Mouse (Mus musculus) lung, postnatal 10 days (tissue): ENCODE results near the gene Otud5.
"Not testable (repeated sequence)": the region's sequence is repeated elsewhere in the genome, so short reads cannot be mapped to it uniquely, and the experiment has no call there.

Source experiments
- DNase-seq: peaks from one replicate; pipeline ENCODE4 v3.0.0; 2021

Otud5 gene

DNA sequence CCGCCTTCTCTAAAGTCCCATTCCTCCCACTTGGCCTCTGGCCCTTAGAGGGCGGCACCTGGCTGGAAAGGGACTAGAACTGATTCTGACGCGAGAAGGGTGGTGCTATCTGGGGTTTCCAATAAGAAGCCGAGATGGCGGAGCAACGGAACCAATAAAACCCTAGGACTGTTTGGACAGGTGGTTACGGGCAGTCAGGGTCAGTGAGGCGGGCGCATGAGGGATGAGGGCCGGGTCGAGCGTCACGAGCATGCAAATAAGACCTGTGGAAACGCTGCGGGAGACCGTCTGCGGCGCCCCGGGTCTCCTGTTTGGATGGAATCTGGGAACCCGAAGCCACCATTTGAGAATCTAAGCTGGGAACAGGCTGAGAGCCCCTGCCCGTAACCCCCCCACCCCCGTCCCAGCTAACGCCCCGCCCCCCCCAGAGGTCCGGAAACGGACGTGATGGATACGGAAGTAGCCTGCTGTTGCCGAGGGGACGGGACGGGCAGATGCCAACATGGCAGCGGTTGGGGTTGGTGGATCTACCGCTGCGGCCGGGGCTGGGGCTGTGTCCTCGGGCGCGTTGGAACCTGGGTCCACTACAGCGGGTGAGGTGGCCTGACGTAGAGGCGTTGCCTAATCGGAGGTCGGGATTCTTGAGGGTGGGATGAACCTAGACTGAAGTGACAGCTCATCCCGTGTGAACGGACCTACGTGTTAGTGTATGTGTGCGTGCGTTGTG is 42.8 kb downstream of the Otud5 start, which contains the start of gene Slc35a2:
Gene Slc35a2, plus strand, starts transcription at position 188 of the 727 bp plus-strand sequence.
- peak; percentile 92 for DNase-seq

GRCm38 (mm10) chrX:7898211-7898610 is 57.0 kb downstream of the Otud5 start:
- no peak for DNase-seq

- DNase-seq: peak; percentile 93
Observed at GRCm38 (mm10) chrX:7898880-7899874, 58.0 kb downstream of the Otud5 start, which contains the start of the genes Pqbp1 and Timm17b. Gene Pqbp1 (minus strand): TSS chrX:7899269. Gene Timm17b (plus strand): TSS chrX:7899357.

GRCm38 (mm10) chrX:7904441-7904840 is 63.3 kb downstream of the Otud5 start:
- no peak for DNase-seq

- DNase-seq: no peak
Observed at GRCm38 (mm10) chrX:7907735-7908134, 66.6 kb downstream of the Otud5 start, which contains the start of gene Gm10491. Gene Gm10491 (minus strand): TSS chrX:7907835.

DNA sequence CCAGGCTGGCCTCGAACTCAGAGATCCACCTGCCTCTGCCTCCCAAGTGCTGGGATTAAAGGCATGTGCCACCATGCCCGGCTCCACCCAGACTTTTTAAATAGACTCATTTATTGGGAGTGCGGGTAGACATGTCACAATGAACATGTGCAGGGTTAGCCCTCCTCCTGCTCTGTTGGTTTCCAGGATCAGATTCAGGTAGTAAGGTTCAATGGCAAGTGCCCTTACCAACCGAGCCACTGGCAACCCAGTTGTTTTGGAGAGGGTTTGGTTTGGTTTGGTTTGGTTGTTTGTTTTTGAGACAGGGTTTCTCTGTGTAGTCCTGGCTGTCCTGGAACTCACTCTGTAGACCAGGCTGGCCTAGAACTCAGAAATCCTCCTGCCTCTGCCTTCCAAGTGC is 68.1 kb downstream of the Otud5 start, which contains the start of gene Gm10490:
Gene Gm10490, plus strand, starts transcription at position 301 of the 400 bp plus-strand sequence.
- DNase-seq: not testable (repeated sequence)

- DNase-seq: no peak
Observed at GRCm38 (mm10) chrX:7910473-7910872, 69.3 kb downstream of the Otud5 start.

DNA sequence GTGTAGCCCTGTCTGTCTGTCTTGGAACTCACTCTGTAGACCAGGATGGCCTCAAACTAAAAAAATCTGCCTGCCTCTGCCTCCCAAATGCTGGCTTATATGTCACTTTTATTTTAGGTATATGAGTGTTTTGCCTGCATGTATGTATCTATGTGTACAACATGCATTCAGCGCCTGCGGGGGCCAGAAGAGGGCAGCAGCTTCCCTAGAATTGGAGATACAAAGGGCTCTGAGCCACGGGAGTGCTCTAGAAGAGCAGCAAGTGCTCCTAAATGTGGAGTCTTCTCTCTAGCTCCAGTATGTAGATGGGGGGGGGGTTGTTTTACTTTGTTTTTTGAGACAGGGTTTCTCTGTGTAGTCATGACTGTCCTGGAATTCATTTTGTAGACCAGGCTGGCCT is 74.5 kb downstream of the Otud5 start:
- peak; percentile 28 for DNase-seq

- DNase-seq: not testable (repeated sequence)
Observed at GRCm38 (mm10) chrX:7917960-7918359, 76.8 kb downstream of the Otud5 start.

GRCm38 (mm10) chrX:7919601-7920383 is 78.6 kb downstream of the Otud5 start, which contains the start of gene Pcsk1n:
Gene Pcsk1n (plus strand): TSS chrX:7919822.
- no peak for DNase-seq

GRCm38 (mm10) chrX:7922032-7922431 is 80.9 kb downstream of the Otud5 start:
- DNase-seq: no peak
